Mouse (Mus musculus): ENCODE results near the gene Dab1. TPM values are rescaled to one million over a fixed set of nuclear protein-coding genes. Genes with fewer than 3 reads are reported as not detected.
A peak's percentile ranks its signal among the peaks of the same experiment; 100 is the strongest.

The Dab1 gene
- polyA plus RNA-seq, 1 experiment from 2014 or later, result 77.8 TPM

- WGBS, result 87% methylated on average over 7 of the region's 7 CpGs
- no peaks in the 10 kb centered on the region for H3K27me3 ChIP-seq
- no peak for ATAC-seq (ENCODE audit: low FRiP score)
These were observed 837.2 kb downstream of the Dab1 start for GRCm38 (mm10) chr4:104456173-104456873.

GRCm38 (mm10) chr4:104458726-104459125 lies 839.6 kb downstream of the Dab1 start:
- Histone ChIP-seq H3K4me2 (no peak overlapping the region), H3K27me3 (no peaks in the 10 kb centered on the region), H3K36me3 (replicated peaks) (no peaks in the 10 kb centered on the region), H3K9ac (no peak overlapping the region), H3K27ac (no peak overlapping the region), H3K4me3 (replicated peaks) (no peak overlapping the region), H3K4me1 (peaks cover 9% of the 10 kb centered on the region; the same call in 1 of the 2 replicates), H3K9me3 (no peaks in the 10 kb centered on the region)
- ATAC-seq (ENCODE audit: low FRiP score), result no peak
- WGBS, result 74% methylated on average over 5 of the region's 5 CpGs

More at GRCm38 (mm10) chr4:104456173-104456873, 837.2 kb downstream of the Dab1 start:
- Histone ChIP-seq H3K4me2 (no peak overlapping the region), H3K4me1 (peaks cover 7% of the 10 kb centered on the region; the same call in 1 of the 2 replicates), H3K36me3 (replicated peaks) (no peaks in the 10 kb centered on the region), H3K9me3 (no peaks in the 10 kb centered on the region), H3K27ac (no peak overlapping the region), H3K4me3 (replicated peaks) (no peak overlapping the region), H3K9ac (no peak overlapping the region)

- ATAC-seq (ENCODE audit: low FRiP score), result no peak
- Histone ChIP-seq H3K27ac (no peak overlapping the region), H3K4me1 (peaks cover 28% of the 10 kb centered on the region), H3K9ac (no peak overlapping the region), H3K36me3 (replicated peaks) (no peaks in the 10 kb centered on the region), H3K9me3 (no peaks in the 10 kb centered on the region), H3K27me3 (no peaks in the 10 kb centered on the region), H3K4me3 (replicated peaks) (no peak overlapping the region), H3K4me2 (no peak overlapping the region)
- WGBS, result 87% methylated on average over 12 of the region's 12 CpGs
These were observed 842.2 kb downstream of the Dab1 start for GRCm38 (mm10) chr4:104461106-104462011.

- H3K9me3 ChIP-seq, result no peaks in the 10 kb centered on the region
- no peaks in the 10 kb centered on the region for H3K27me3 ChIP-seq
- H3K4me2 ChIP-seq, result no peak overlapping the region
- H3K27ac ChIP-seq, result 0 out of 2 replicates have a peak overlapping the region, but pooled peaks have one; percentile 46
- H3K4me1 ChIP-seq, result peaks cover 29% of the 10 kb centered on the region
- ATAC-seq (ENCODE audit: low FRiP score), result no peak
- H3K9ac ChIP-seq, result no peak overlapping the region
- 87% methylated on average over 11 of the region's 11 CpGs for whole genome bisulfite sequencing
- no peak overlapping the region for H3K4me3 ChIP-seq (replicated peaks)
- H3K36me3 ChIP-seq (replicated peaks), result no peaks in the 10 kb centered on the region
These were observed 844.0 kb downstream of the Dab1 start for GRCm38 (mm10) chr4:104462932-104463780.

GRCm38 (mm10) chr4:104463781-104464170 lies 844.6 kb downstream of the Dab1 start:
- Histone ChIP-seq H3K9ac (no peak overlapping the region), H3K4me1 (peaks cover 29% of the 10 kb centered on the region), H3K4me3 (replicated peaks) (no peak overlapping the region), H3K27me3 (no peaks in the 10 kb centered on the region), H3K36me3 (replicated peaks) (no peaks in the 10 kb centered on the region), H3K27ac (0 out of 2 replicates have a peak overlapping the region, but pooled peaks have one; percentile 46), H3K9me3 (no peaks in the 10 kb centered on the region), H3K4me2 (no peak overlapping the region)
- WGBS, result 57% methylated on average over 7 of the region's 7 CpGs
- ATAC-seq (ENCODE audit: low FRiP score), result no peak

- 88% methylated on average over 1 of the region's 1 CpGs for WGBS
- H3K4me2 ChIP-seq, result no peak overlapping the region
- no peak overlapping the region for H3K4me3 ChIP-seq (replicated peaks)
- ATAC-seq (ENCODE audit: low FRiP score), result no peak
- H3K27ac ChIP-seq, result no peak overlapping the region
- no peaks in the 10 kb centered on the region for H3K36me3 ChIP-seq (replicated peaks)
- H3K9ac ChIP-seq, result no peak overlapping the region
- H3K4me1 ChIP-seq, result peaks cover 29% of the 10 kb centered on the region
- H3K27me3 ChIP-seq, result no peaks in the 10 kb centered on the region
- H3K9me3 ChIP-seq, result no peaks in the 10 kb centered on the region
These were observed 846.4 kb downstream of the Dab1 start for GRCm38 (mm10) chr4:104465594-104465993.

- Histone ChIP-seq H3K9ac (no peak overlapping the region), H3K36me3 (replicated peaks) (no peaks in the 10 kb centered on the region), H3K4me3 (replicated peaks) (no peak overlapping the region), H3K9me3 (no peaks in the 10 kb centered on the region), H3K4me2 (no peak overlapping the region), H3K27me3 (no peaks in the 10 kb centered on the region), H3K4me1 (peaks cover 23% of the 10 kb centered on the region), H3K27ac (no peak overlapping the region)
- WGBS, result 87% methylated on average over 3 of the region's 3 CpGs
- ATAC-seq (ENCODE audit: low FRiP score), result no peak
These were observed 849.5 kb downstream of the Dab1 start for GRCm38 (mm10) chr4:104468666-104469065.

- Histone ChIP-seq H3K4me2 (no peak overlapping the region), H3K27me3 (no peaks in the 10 kb centered on the region), H3K9me3 (no peaks in the 10 kb centered on the region), H3K27ac (no peak overlapping the region), H3K36me3 (replicated peaks) (no peaks in the 10 kb centered on the region), H3K4me3 (replicated peaks) (no peak overlapping the region), H3K9ac (no peak overlapping the region), H3K4me1 (no peaks in the 10 kb centered on the region; the same call in 1 of the 2 replicates)
- no peak for ATAC-seq (ENCODE audit: low FRiP score)
- WGBS, result 65% methylated on average over 4 of the region's 4 CpGs
These were observed 853.8 kb downstream of the Dab1 start for GRCm38 (mm10) chr4:104472915-104473314.

GRCm38 (mm10) chr4:104476841-104477240 lies 857.7 kb downstream of the Dab1 start:
- H3K4me1 ChIP-seq, result no peaks in the 10 kb centered on the region; the same call in 1 of the 2 replicates
- WGBS, result 90% methylated on average over 7 of the region's 7 CpGs
- no peaks in the 10 kb centered on the region for H3K9me3 ChIP-seq
- ATAC-seq (ENCODE audit: low FRiP score), result no peak
- no peak overlapping the region for H3K4me2 ChIP-seq
- H3K27me3 ChIP-seq, result no peaks in the 10 kb centered on the region
- no peak overlapping the region for H3K4me3 ChIP-seq (replicated peaks)
- peaks cover 6% of the 10 kb centered on the region; the same call in 1 of the 2 replicates for H3K36me3 ChIP-seq (replicated peaks)
- H3K27ac ChIP-seq, result no peak overlapping the region
- no peak overlapping the region for H3K9ac ChIP-seq

- no peak overlapping the region for H3K4me3 ChIP-seq (replicated peaks)
- H3K27ac ChIP-seq, result no peak overlapping the region
- peaks cover 6% of the 10 kb centered on the region; the same call in 1 of the 2 replicates for H3K36me3 ChIP-seq (replicated peaks)
- H3K27me3 ChIP-seq, result no peaks in the 10 kb centered on the region
- 100% methylated on average over 1 of the region's 1 CpGs for WGBS
- no peak for ATAC-seq (ENCODE audit: low FRiP score)
- no peak overlapping the region for H3K9ac ChIP-seq
- H3K9me3 ChIP-seq, result no peaks in the 10 kb centered on the region
- H3K4me2 ChIP-seq, result no peak overlapping the region
- no peaks in the 10 kb centered on the region for H3K4me1 ChIP-seq
These were observed 864.8 kb downstream of the Dab1 start for GRCm38 (mm10) chr4:104483948-104484347.

- Histone ChIP-seq H3K9me3 (no peaks in the 10 kb centered on the region), H3K27me3 (no peaks in the 10 kb centered on the region), H3K36me3 (replicated peaks) (no peaks in the 10 kb centered on the region), H3K9ac (no peak overlapping the region), H3K4me2 (no peak overlapping the region), H3K27ac (peak overlapping the region; percentile 73), H3K4me3 (replicated peaks) (no peak overlapping the region), H3K4me1 (peaks cover 35% of the 10 kb centered on the region)
- 14% methylated on average over 1 of the region's 1 CpGs for WGBS
- ATAC-seq (ENCODE audit: low FRiP score), result no peak
These were observed 878.1 kb downstream of the Dab1 start for GRCm38 (mm10) chr4:104497221-104497620.

GRCm38 (mm10) chr4:104500112-104500511 lies 881.0 kb downstream of the Dab1 start:
- 82% methylated on average over 2 of the region's 2 CpGs for WGBS
- H3K27ac ChIP-seq, result no peak overlapping the region
- no peak for ATAC-seq (ENCODE audit: low FRiP score)

More at GRCm38 (mm10) chr4:104500112-104500511, 881.0 kb downstream of the Dab1 start:
- H3K4me3 ChIP-seq (replicated peaks), result no peak overlapping the region
- H3K9ac ChIP-seq, result no peak overlapping the region
- peaks cover 40% of the 10 kb centered on the region for H3K4me1 ChIP-seq
- H3K36me3 ChIP-seq (replicated peaks), result no peaks in the 10 kb centered on the region
- H3K9me3 ChIP-seq, result no peaks in the 10 kb centered on the region
- H3K27me3 ChIP-seq, result no peaks in the 10 kb centered on the region
- H3K4me2 ChIP-seq, result no peak overlapping the region
